Mouse (Mus musculus): ENCODE measurements around the gene Myo1d.

DNA sequence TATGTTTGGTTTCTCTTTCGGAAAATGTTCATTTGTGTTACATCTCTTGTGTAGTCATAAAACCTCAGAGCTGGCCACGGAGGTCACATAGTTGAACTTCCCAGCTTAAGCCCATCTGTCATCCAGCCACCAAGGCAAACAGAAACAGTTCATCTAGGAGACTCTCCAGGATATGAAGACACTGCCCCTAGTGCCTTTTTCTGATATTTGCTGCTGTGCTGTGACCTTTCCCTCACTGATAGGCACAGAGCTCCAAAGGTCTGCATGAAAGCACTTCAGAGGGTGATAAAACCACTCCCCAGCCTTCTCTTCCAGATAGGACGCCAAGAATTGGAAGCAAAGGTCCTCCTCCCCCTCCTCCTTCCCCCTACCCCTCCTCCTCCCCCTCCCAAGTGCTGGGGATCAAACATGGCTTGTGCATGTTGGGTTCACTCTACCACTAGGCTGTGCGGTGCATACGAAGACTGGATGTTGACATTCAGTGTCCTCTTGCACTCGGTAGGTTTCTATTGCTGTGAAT, 28.8 kb upstream of the Myo1d start:
- TF ChIP-seq CTCF (IDR thresholded peaks at IDR 0.05; ENCODE audit: borderline replicate concordance, insufficient read depth, low read depth, low read length) = no peak
- no peak for TF ChIP-seq POLR2A (IDR thresholded peaks at IDR 0.05; ENCODE audit: borderline replicate concordance, insufficient read depth, low read length)

All from cerebellum, adult 2 months (tissue).